Mouse (Mus musculus) embryo, embryonic 9.5 days (tissue): ENCODE data around the gene Rpp25.
A peak's percentile ranks its signal among the peaks of the same experiment; 100 is the strongest.

Source experiments
- DNase-seq: peaks from one replicate; pipeline ENCODE4 v3.0.0-alpha.2; 2017; ENCODE audit errors: extremely low spot score

Rpp25 gene

DNA sequence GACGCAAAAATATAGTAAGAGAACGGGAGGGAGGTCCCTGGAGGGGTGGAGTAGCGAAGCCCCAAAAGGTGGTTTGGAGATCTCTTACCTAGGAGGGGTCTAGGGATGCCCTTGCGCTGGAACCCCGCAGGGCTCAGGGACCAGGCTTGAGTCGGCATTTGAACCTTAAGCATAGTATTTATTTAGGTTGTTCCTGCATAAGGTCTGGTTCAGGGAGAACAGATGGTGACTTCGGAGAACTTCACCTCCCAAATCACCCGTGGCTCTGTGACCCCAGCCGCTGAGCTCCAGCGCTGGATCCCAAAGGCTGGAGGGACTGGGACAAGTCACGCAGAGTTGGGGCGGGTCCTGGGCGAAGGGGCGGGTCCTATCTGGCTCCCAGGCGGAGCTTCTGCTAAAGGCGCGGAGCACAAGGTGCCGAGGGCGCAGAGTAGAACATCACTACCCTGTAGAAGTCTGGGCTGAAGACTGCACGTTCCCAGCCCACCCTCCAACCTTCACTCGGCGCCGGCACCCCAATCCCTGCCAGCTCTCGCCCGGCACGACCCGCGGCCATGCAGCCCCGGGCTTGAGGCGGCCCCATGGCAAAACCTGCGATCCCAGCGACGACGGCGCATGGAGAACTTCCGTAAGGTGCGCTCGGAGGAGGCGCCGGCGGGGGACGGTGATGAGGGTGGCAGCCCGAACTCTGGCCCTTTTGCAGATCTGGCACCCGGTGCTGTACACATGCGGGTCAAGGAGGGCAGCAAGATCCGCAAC lies at the start of gene Rpp25:
Gene Rpp25 (plus strand): TSS at position 405 of the 759 bp plus-strand sequence.
- DNase-seq, result peak; percentile 74

DNA sequence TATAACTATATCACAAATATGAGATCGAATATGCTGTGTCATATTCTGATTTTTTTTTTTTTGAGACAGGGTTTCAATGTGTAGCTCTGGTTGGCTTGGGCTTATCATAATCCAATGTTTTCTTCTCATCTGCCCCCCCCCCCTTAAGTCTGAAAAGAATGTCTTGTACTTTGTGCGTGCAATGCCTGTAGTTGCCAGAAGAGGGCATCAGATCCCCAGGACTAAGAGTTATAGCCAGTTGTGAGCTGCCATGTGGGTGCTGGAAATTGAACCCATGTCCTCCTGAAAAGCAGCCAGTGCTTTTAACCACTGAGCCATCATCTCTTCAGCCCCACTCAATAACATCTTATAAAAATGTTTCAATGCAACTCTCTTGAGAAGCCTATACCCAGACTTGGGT lies 44.1 kb upstream of the Rpp25 start:
- no peak for DNase-seq

DNA sequence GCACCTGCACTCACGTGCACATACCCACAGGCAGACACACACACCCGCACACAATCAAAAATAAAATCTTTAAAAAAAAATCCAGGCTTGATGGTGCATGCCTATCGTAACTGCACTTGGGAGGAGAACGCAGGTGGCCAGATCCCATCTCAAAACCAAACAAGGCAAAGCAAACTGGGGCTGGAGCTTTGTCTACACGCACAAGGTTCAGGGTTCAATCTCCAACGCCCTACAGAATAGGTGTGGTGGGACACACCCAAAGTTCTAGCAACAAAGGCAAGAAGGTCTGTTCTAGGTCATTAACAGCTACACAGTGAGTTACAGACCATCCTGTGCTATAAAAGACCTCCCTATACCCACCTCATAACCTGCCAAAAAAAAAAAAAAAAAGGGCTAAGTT lies 41.0 kb upstream of the Rpp25 start:
- DNase-seq, result no peak

DNA sequence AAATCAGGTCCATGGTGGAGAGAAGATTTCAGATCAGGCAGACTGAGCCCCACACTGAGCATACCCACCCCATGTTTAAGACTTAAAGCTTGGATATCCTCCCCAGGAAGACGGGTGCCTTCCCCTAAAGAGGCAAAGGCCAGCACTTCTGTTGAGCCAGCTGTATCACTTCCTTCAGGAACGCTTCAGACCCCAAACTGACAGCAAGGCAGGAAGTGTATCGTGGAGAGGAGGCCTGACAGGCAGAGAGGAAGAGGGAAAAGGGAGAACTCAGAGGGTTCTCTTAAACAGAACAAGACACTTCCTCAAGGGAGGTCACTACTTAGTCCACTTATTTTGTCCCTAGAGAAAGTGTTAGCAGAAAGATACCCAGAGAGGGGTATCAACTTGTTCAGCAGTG lies 37.7 kb upstream of the Rpp25 start:
- no peak for DNase-seq

- no peak for DNase-seq
These were observed 36.5 kb upstream of the Rpp25 start for GRCm38 (mm10) chr9:57467271-57467771.

DNA sequence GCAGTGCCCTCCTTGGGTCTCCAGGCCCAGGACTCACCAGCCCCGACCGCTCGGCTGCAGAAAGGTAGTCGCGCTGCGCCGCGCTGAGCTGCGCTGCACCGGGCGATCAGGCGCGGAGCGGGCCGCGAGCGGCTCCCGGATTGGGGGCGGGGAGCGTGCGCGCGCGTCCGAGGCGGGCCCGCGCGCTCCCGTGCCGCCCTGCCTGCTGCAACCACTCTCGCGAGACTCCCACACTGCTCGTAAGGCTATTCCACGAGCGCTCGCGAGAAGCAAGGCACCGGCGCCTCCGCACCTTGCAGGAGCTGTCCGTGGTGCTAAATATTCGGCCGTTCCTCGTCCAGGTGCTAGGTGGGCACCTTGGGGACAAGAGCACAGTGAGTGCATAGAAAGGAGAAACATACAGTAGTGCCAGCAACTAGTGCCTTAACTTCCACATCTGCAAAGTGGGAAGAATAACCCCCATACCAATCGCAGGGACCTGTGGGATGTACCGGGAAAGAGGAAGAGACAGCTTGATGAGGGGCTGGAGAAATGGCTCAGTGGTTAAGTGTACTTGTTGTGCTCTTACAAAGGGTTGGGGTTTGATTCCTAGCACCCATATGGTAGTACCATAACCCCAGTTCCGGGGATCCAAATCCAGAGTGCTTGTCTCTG lies 35.8 kb upstream of the Rpp25 start, which contains the start of gene Scamp5:
Gene Scamp5 (minus strand): TSS at position 165 of the 654 bp plus-strand sequence.
- DNase-seq, result peak; percentile 87

DNA sequence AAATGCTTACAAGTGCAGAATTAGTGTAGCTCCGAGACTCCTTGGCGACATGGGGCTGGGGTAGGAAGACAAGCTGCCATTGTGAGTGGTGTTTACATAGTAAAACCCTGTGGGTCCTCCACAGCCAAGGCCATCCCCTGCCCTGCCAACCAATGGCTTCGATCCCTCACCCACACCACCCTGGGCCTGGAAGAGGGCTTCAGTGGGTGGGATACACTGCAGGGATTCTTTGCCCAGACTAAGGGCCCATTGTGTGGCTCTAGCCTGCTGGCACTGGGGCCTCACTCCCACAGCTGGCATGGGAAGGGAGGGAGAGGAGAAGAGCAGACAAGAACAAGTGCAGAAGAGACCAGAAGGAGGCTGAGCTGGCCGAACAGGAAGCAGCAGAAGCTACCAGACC lies 34.9 kb upstream of the Rpp25 start:
- no peak for DNase-seq

- peak; percentile 72 for DNase-seq
These were observed 18.1 kb upstream of the Rpp25 start for GRCm38 (mm10) chr9:57485774-57486173.

- DNase-seq, result no peak
These were observed 16.0 kb upstream of the Rpp25 start for GRCm38 (mm10) chr9:57487807-57488206.

DNA sequence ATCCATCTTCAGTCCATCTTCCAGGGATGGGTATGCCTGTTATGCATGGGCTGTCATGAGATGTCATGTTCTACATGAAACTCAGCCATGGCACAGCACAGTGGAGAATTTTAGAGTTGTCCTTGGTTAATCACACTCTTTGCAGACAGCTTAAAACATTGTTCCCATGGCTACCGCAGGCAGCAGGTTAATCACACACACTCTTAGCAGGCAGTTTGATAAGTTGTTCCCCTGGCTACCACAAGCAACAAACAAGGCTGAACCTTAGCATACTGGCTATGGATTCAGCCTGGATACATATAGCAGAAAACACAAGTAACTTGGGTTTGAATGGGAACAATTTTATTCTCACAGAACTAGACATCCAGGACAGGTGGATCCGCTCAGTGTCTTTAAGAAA lies 10.3 kb upstream of the Rpp25 start:
- DNase-seq, result no peak

GRCm38 (mm10) chr9:57494970-57495369 lies 8.9 kb upstream of the Rpp25 start:
- DNase-seq, result no peak

GRCm38 (mm10) chr9:57497236-57497635 lies 6.6 kb upstream of the Rpp25 start:
- no peak for DNase-seq

- no peak for DNase-seq
These were observed 5.3 kb upstream of the Rpp25 start for GRCm38 (mm10) chr9:57498536-57498935.

GRCm38 (mm10) chr9:57501452-57501851 lies 2.4 kb upstream of the Rpp25 start:
- no peak for DNase-seq

DNA sequence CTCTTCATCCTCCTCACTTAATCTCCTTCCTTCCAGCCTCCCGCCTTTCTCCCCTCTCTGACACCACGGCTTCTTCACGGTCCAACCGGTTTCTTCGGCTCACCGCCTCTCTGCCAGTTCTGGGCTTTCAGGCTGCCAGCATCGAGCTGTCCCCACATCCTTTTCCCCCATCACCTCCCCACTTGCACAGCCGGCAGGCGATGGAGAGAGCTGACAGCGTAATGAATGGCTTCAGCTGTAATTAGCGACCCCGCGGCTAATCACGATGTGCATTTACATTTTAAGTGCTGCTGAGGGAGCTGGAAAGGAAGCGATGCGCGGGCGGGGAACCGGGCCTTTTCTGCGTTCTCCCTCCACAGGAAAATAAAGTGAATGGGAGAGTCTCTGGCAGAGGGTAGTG lies 2.0 kb upstream of the Rpp25 start:
- DNase-seq, result peak; percentile 45

DNA sequence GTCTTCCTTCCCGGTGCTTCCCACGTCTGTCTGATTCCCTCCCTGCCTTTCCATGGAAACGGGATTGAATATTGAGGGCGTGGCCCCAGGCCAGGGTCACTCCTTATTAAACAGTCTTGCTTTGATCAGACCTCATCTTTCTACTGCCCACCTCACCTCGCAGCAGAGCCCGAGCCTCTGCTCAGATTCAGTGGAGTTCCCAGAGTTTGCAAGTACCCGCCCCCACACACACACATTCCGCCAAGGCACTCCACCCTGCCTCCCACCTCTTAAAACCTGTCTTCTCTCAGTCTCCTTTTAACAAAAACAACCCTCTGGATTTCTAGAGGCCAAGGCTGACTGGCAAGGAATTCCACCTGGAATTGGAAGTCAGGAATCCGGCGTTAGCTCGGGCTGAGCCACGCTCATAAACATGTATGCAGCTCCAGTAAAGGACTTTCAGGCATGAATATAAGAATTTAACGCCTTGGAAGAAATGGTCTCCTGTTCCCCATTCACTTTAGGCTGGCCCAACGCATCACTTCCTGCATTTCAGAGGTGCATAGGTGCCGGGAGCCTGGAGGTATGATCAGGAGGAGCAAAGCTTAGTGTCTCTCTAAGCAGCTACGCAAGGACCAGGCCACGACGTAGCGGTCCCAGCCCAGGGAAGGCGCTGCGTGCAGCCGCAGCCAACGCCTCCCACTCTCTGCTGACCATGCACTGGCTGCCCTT lies 760 bp upstream of the Rpp25 start:
- DNase-seq, result peak; percentile 51

DNA sequence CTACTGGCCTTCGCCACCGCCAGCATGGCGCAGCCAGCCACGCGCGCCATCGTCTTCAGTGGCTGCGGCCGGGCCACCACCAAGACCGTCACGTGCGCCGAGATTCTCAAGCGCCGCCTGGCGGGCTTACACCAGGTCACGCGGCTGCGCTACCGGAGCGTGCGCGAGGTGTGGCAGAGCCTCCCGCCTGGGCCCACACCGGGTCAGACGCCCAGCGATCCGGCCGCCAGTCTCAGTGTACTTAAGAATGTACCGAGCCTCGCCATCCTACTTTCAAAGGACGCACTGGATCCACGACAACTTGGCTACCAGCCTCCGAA lies 515 bp downstream of the Rpp25 start:
- DNase-seq, result peak; percentile 54

GRCm38 (mm10) chr9:57504891-57505290 lies 1.1 kb downstream of the Rpp25 start:
- no peak for DNase-seq

DNA sequence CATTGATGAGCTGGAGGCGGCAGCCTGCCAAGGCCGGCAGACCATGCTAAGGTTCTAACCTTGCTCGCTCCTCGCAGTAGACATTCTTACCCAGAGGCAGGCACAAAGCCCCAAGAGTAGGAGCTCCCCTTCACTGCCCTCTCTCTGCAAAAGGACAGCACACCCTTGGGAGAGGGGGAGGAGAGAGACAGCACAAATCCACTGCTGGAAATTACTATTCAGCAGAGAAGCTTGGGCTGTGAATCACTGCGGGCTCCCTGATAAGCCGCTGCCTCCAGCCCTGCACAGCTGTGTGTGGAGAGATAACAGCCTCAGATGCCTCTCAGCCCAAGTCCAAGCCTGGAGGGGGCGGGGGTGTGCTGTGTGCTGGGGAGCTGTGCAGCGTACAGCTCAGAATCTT lies 1.9 kb downstream of the Rpp25 start:
- DNase-seq, result peak; percentile 49

- DNase-seq, result no peak
These were observed 6.8 kb downstream of the Rpp25 start for GRCm38 (mm10) chr9:57510577-57510976.

DNA sequence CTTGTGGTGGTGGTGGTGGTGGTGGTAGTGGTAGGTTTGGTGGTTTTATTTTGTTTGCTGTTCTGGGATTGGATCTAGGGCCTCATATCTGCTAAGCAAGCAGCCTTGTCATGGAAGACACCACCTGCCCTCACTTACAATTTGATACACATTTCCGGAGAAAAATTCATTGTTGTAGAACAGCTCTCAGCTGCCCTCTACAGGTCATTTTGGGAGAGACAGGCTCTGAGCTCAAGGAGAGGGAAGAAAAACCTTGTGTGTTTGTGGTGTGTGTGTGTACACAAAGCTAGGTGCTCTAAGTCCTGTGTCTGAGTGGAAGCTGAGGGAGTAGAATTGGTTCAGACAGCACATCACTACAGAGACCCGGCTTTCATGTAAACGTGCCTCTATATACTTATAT lies 13.3 kb downstream of the Rpp25 start:
- peak; percentile 75 for DNase-seq

DNA sequence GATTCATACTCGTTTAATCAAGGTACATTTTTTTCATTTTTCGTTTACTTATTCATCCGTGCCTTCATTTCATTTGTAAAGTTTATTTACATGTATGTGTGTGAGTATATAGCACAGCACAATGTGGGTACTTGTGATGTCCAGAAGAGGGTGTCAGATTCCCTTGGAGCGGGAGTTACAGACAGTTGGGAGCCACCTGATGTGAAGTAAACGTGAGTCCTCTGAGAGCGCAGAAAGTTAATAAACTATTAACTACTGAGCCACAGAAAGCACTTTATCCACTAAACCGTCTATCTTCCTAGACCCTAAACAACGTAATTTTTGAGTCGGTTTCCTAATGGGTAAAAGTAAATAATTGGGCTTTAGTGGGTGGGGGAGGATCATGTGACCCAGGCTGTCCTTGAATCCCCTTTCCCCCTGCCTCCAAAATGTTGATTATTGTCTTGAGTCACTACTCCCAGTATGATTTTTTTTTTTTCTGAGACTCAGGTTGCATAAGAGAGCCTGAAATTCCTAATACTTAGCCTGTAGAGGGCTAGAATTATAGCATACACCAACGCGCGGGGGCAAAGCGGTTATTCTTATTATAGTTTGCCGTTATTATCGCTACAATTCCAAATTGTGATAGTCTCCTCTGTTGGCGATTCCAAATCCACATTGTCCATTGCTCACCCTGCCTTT lies 16.7 kb downstream of the Rpp25 start:
- no peak for DNase-seq
